Mouse (Mus musculus): Measurements from ENCODE around the gene Fmnl3. TPM values are rescaled to one million over a fixed set of nuclear protein-coding genes. Genes with fewer than 3 reads are reported as not detected.

Fmnl3 gene
- polyA plus RNA-seq, 1 experiment from 2014 or later, result 26.9 TPM

- Histone ChIP-seq H3K4me1 (peaks cover 27% of the 10 kb centered on the region), H3K36me3 (no peaks in the 10 kb centered on the region), H3K4me3 (no peak overlapping the region), H3K9ac (no peak overlapping the region), H3K27me3 (no peaks in the 10 kb centered on the region), H3K27ac (0 out of 2 replicates have a peak overlapping the region, but pooled peaks have one; percentile 27), H3K9me3 (no peaks in the 10 kb centered on the region), H3K4me2 (peak overlapping the region; percentile 1; the same call in 1 of the 2 replicates)
- WGBS, result 73% methylated on average over 7 of the region's 7 CpGs
- ATAC-seq (ENCODE audit: insufficient number of reproducible peaks, low FRiP score, low TSS enrichment, low read depth), result no peak
These were observed 6.2 kb downstream of the Fmnl3 start for GRCm38 (mm10) chr15:99364022-99364530.

GRCm38 (mm10) chr15:99358952-99359351 lies 11.3 kb downstream of the Fmnl3 start:
- ATAC-seq (ENCODE audit: insufficient number of reproducible peaks, low FRiP score, low TSS enrichment, low read depth), result no peak
- H3K4me3 ChIP-seq, result no peak overlapping the region
- H3K36me3 ChIP-seq, result no peaks in the 10 kb centered on the region
- H3K27me3 ChIP-seq, result no peaks in the 10 kb centered on the region
- WGBS, result 71% methylated on average over 9 of the region's 9 CpGs
- H3K4me2 ChIP-seq, result no peak overlapping the region
- H3K4me1 ChIP-seq, result peaks cover 20% of the 10 kb centered on the region
- H3K27ac ChIP-seq, result no peak overlapping the region
- no peaks in the 10 kb centered on the region for H3K9me3 ChIP-seq
- H3K9ac ChIP-seq, result no peak overlapping the region

GRCm38 (mm10) chr15:99356462-99356861 lies 13.8 kb downstream of the Fmnl3 start:
- Histone ChIP-seq H3K27ac (peak overlapping the region; percentile 43; the same call in 1 of the 2 replicates), H3K4me1 (peaks cover 22% of the 10 kb centered on the region), H3K27me3 (no peaks in the 10 kb centered on the region), H3K9me3 (no peaks in the 10 kb centered on the region), H3K9ac (no peak overlapping the region), H3K4me2 (no peak overlapping the region), H3K36me3 (no peaks in the 10 kb centered on the region), H3K4me3 (no peak overlapping the region)
- peak; percentile 61; the same call in 1 of the 2 replicates for ATAC-seq (ENCODE audit: insufficient number of reproducible peaks, low FRiP score, low TSS enrichment, low read depth)
- WGBS, result 47% methylated on average over 6 of the region's 6 CpGs

GRCm38 (mm10) chr15:99355660-99356059 lies 14.6 kb downstream of the Fmnl3 start:
- Histone ChIP-seq H3K9me3 (no peaks in the 10 kb centered on the region), H3K9ac (no peak overlapping the region), H3K4me3 (no peak overlapping the region), H3K36me3 (no peaks in the 10 kb centered on the region), H3K27ac (no peak overlapping the region), H3K4me1 (peaks cover 22% of the 10 kb centered on the region), H3K4me2 (no peak overlapping the region), H3K27me3 (no peaks in the 10 kb centered on the region)
- no peak for ATAC-seq (ENCODE audit: insufficient number of reproducible peaks, low FRiP score, low TSS enrichment, low read depth)
- WGBS, result 60% methylated on average over 6 of the region's 6 CpGs

GRCm38 (mm10) chr15:99352306-99352705 lies 18.0 kb downstream of the Fmnl3 start:
- no peak overlapping the region for H3K4me2 ChIP-seq
- H3K27me3 ChIP-seq, result no peaks in the 10 kb centered on the region
- WGBS, result 68% methylated on average over 5 of the region's 5 CpGs
- no peaks in the 10 kb centered on the region for H3K36me3 ChIP-seq
- H3K4me3 ChIP-seq, result no peak overlapping the region
- no peak for ATAC-seq (ENCODE audit: insufficient number of reproducible peaks, low FRiP score, low TSS enrichment, low read depth)
- peaks cover 28% of the 10 kb centered on the region for H3K4me1 ChIP-seq
- H3K9ac ChIP-seq, result no peak overlapping the region
- no peaks in the 10 kb centered on the region for H3K9me3 ChIP-seq
- H3K27ac ChIP-seq, result no peak overlapping the region

GRCm38 (mm10) chr15:99351610-99352009 lies 18.7 kb downstream of the Fmnl3 start:
- 64% methylated on average over 6 of the region's 6 CpGs for WGBS
- Histone ChIP-seq H3K36me3 (no peaks in the 10 kb centered on the region), H3K4me2 (no peak overlapping the region), H3K9me3 (no peaks in the 10 kb centered on the region), H3K27me3 (no peaks in the 10 kb centered on the region), H3K4me3 (no peak overlapping the region), H3K4me1 (peaks cover 24% of the 10 kb centered on the region), H3K9ac (no peak overlapping the region), H3K27ac (no peak overlapping the region)
- no peak for ATAC-seq (ENCODE audit: insufficient number of reproducible peaks, low FRiP score, low TSS enrichment, low read depth)

- H3K9ac ChIP-seq, result no peak overlapping the region
- H3K4me2 ChIP-seq, result 0 out of 2 replicates have a peak overlapping the region, but pooled peaks have one; percentile 1
- H3K9me3 ChIP-seq, result no peaks in the 10 kb centered on the region
- WGBS, result 30% methylated on average over 4 of the region's 4 CpGs
- no peaks in the 10 kb centered on the region for H3K36me3 ChIP-seq
- peak; percentile 50; the same call in 1 of the 2 replicates for ATAC-seq (ENCODE audit: insufficient number of reproducible peaks, low FRiP score, low TSS enrichment, low read depth)
- H3K4me3 ChIP-seq, result no peak overlapping the region
- peaks cover 55% of the 10 kb centered on the region for H3K4me1 ChIP-seq
- peak overlapping the region; percentile 91 for H3K27ac ChIP-seq
- H3K27me3 ChIP-seq, result no peaks in the 10 kb centered on the region
These were observed 25.3 kb downstream of the Fmnl3 start for GRCm38 (mm10) chr15:99344961-99345360.

- Histone ChIP-seq H3K4me2 (peak overlapping the region; percentile 20; the same call in 1 of the 2 replicates), H3K4me1 (peaks cover 60% of the 10 kb centered on the region), H3K36me3 (no peaks in the 10 kb centered on the region), H3K4me3 (no peak overlapping the region), H3K9me3 (no peaks in the 10 kb centered on the region), H3K9ac (no peak overlapping the region), H3K27me3 (no peaks in the 10 kb centered on the region), H3K27ac (peak overlapping the region; percentile 91)
- ATAC-seq (ENCODE audit: insufficient number of reproducible peaks, low FRiP score, low TSS enrichment, low read depth), result peak; percentile 46
- WGBS, result 31% methylated on average over 8 of the region's 8 CpGs
These were observed 26.0 kb downstream of the Fmnl3 start for GRCm38 (mm10) chr15:99344148-99344870.

GRCm38 (mm10) chr15:99343414-99344147 lies 26.7 kb downstream of the Fmnl3 start:
- H3K9ac ChIP-seq, result 0 out of 2 replicates have a peak overlapping the region, but pooled peaks have one; percentile 20

GRCm38 (mm10) chr15:99342194-99342981 lies 27.9 kb downstream of the Fmnl3 start:
- WGBS, result 61% methylated on average over 9 of the region's 9 CpGs

More at GRCm38 (mm10) chr15:99343414-99344147, 26.7 kb downstream of the Fmnl3 start:
- Histone ChIP-seq H3K9me3 (no peaks in the 10 kb centered on the region), H3K36me3 (no peaks in the 10 kb centered on the region), H3K4me1 (peaks cover 64% of the 10 kb centered on the region), H3K4me3 (no peak overlapping the region), H3K27me3 (no peaks in the 10 kb centered on the region), H3K27ac (peak overlapping the region; percentile 91), H3K4me2 (peak overlapping the region; percentile 20)
- 29% methylated on average over 5 of the region's 5 CpGs for WGBS
- ATAC-seq (ENCODE audit: insufficient number of reproducible peaks, low FRiP score, low TSS enrichment, low read depth), result peak; percentile 62

GRCm38 (mm10) chr15:99341102-99341501 lies 29.2 kb downstream of the Fmnl3 start:
- 87% methylated on average over 3 of the region's 3 CpGs for WGBS
- peaks cover 74% of the 10 kb centered on the region for H3K4me1 ChIP-seq
- H3K27me3 ChIP-seq, result no peaks in the 10 kb centered on the region
- H3K27ac ChIP-seq, result no peak overlapping the region
- H3K4me2 ChIP-seq, result no peak overlapping the region
- no peaks in the 10 kb centered on the region for H3K9me3 ChIP-seq
- ATAC-seq (ENCODE audit: insufficient number of reproducible peaks, low FRiP score, low TSS enrichment, low read depth), result no peak
- H3K4me3 ChIP-seq, result no peak overlapping the region
- H3K36me3 ChIP-seq, result no peaks in the 10 kb centered on the region
- H3K9ac ChIP-seq, result no peak overlapping the region

More at GRCm38 (mm10) chr15:99342194-99342981, 27.9 kb downstream of the Fmnl3 start:
- no peaks in the 10 kb centered on the region for H3K9me3 ChIP-seq
- H3K27me3 ChIP-seq, result no peaks in the 10 kb centered on the region
- no peak for ATAC-seq (ENCODE audit: insufficient number of reproducible peaks, low FRiP score, low TSS enrichment, low read depth)
- no peaks in the 10 kb centered on the region for H3K36me3 ChIP-seq
- H3K27ac ChIP-seq, result peak overlapping the region; percentile 91
- H3K4me3 ChIP-seq, result no peak overlapping the region
- no peak overlapping the region for H3K9ac ChIP-seq
- no peak overlapping the region for H3K4me2 ChIP-seq
- peaks cover 67% of the 10 kb centered on the region for H3K4me1 ChIP-seq

All from limb, embryonic 15.5 days (tissue).